Mouse (Mus musculus): ENCODE results near the gene Pxylp1.

DNA sequence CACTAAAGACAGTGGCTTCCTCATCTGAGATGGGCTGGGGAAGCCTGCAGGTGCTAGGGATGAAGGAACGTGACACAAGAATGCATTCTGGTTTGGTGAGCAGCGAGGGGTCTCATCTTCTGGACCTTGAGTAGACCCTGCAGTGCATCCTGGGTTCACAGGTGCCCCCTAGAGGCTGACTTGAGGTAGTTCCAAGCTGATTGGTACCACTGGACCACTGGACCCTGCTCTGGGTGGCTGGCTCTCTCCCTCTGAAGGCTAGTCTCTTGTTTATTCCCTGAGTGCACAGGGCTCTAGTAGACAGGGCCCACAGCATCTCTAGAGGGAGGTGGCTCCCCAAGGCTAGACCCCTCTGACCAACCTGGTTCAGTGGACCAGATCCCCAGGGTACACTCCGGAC is 6.7 kb downstream of the Pxylp1 start:
- TF ChIP-seq CTCF (IDR thresholded peaks at IDR 0.05; ENCODE audit: low read depth, low read length) (peak; percentile 30; the same call in 1 of the 2 replicates), POLR2A (IDR thresholded peaks at IDR 0.05; ENCODE audit: borderline replicate concordance, low read depth, low read length) (no peak)

Data from bone marrow macrophage, adult 2 months (primary cell).